Mouse (Mus musculus) brain, adult 2 months (tissue): ENCODE measurements around the gene Rasgef1b.

Experiments used
- DNase-seq: peaks from one replicate; pipeline ENCODE4 v3.0.0; 2011; ENCODE audit warnings: low read depth, low spot score

Rasgef1b gene

GRCm38 (mm10) chr5:99728649-99729212 is at the start of gene Rasgef1b:
Gene Rasgef1b, minus strand, starts transcription at chr5:99729065.
- DNase-seq: peak; percentile 86

DNA sequence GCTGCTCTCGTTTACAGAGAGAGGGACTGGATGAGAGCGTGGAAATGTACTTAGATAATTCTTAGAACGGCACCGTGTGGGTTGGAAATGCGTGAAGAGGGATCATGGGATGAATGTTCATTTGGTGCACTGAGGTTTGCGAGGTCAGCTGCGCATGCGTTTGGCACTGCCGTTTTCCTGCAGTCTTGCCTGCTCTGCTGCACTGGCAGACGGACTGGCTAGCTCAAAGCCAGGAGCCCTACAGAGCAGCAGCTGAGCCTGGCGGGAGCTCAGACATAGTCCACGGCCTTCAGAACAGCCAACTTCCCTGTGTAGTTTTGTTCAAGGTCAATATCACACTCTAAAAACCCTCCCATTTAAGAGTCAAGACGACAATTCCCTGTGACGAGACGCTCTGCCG is 46.5 kb upstream of the Rasgef1b start:
- peak; percentile 81 for DNase-seq

- no peak for DNase-seq
Measured at GRCm38 (mm10) chr5:99773265-99773664, 44.4 kb upstream of the Rasgef1b start.

- DNase-seq: peak; percentile 9
Measured at GRCm38 (mm10) chr5:99764246-99764645, 35.4 kb upstream of the Rasgef1b start.

DNA sequence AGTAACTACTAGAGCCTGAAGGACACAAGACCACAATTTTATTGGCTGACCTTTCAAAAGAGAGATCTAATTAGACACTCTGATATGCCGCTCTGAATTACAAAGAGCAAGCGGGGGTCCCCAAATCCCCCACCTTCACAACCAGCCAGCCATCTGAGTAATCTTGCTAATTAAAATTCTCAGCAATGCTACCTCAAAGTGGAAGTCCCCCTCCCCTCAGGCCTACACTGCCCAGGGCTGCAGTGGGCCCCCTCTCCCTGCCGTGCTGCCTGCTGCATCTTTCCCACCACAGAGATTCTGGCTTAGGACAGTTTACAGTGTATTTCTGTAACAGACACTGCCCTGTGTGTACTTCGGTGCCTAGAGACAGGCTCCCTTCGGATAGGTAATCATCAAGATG is 30.0 kb upstream of the Rasgef1b start:
- DNase-seq: no peak

DNA sequence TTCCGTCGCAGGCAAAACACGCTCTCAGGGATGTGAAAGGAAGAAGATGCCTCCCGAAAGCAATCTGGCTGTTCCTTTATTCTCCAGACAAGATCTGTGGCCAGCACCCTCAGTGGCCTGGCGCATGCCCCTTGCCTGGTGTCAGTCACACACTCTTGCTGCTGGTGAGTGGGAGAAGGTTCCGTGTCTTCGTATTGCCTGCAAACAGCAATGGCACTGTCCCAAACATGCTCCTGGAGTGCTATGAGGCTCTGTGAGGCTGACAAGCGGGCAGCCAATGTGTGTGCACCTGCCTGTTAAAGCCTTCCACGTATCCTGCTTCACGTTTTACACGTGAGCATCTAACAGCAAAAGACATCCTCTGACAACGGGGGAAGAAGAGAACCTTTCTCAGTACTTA is 25.0 kb upstream of the Rasgef1b start:
- DNase-seq: peak; percentile 59

- peak; percentile 81 for DNase-seq
Measured at GRCm38 (mm10) chr5:99753368-99753767, 24.5 kb upstream of the Rasgef1b start.

DNA sequence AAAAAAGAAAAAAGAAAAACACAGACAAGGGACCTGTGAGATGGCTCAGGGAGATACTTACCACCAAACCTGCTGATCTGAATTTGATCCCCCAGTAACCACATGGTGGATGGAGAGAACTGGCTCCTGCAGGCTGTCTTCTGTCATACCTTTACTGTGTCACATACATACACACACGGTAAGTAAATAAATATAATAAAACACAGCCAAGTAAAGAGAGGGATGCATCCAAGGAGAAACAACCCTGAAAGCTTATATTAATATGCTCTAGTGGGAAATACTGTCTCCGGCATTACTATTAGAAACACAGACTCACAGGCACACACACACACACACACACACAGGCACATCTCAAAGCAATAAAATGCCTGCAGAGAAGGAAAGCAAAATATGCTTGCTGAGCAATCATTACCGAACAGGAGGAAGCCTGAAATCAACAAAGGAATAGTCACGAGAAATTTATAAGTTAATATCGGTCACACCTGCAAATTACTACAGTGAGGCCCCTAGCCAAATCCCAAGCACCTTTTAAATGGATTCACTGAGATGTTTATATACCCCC is 23.9 kb upstream of the Rasgef1b start:
- DNase-seq: no peak

GRCm38 (mm10) chr5:99748417-99748816 is 19.6 kb upstream of the Rasgef1b start:
- peak; percentile 19 for DNase-seq

DNA sequence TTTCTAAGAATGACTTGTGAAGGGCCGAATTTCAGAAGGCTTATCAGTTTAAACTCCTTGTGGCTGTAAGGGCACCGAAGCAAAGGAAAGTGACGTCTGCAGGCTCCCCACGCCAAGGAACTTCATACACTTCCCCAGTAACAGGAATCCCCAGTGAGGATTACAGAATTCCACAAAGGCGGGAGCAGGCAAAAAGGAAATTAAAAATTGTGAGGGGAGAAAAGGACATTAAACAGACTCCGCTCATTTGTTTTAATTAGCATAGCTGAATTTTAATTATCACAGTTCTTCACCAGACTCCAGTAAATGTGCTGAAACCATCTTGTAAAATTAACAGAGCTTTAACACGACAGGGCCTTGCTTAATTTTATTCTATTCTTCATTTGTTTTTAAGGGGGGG is 17.2 kb upstream of the Rasgef1b start:
- no peak for DNase-seq

DNA sequence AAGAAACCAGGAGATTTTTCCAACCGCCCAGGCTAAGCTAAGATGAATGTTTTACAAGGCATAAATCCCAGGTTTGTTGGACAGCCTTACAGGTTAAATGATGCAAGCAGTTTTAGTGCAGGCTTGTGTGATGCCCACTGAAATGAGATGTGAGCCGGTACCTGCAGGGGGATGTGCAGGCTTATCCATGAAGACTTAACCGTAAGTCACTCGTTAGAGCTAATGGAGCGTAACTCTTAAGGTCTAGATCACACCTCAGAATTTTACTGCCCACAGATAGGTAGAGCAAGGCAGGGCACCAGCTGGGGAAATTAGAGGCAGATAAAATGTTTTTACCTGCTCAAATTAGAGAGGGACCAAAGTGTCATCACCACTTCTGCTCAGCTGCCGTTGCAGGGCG is 14.0 kb upstream of the Rasgef1b start:
- DNase-seq: no peak

GRCm38 (mm10) chr5:99742056-99742455 is 13.2 kb upstream of the Rasgef1b start:
- no peak for DNase-seq

- no peak for DNase-seq
Measured at GRCm38 (mm10) chr5:99737937-99738727, 9.3 kb upstream of the Rasgef1b start.

DNA sequence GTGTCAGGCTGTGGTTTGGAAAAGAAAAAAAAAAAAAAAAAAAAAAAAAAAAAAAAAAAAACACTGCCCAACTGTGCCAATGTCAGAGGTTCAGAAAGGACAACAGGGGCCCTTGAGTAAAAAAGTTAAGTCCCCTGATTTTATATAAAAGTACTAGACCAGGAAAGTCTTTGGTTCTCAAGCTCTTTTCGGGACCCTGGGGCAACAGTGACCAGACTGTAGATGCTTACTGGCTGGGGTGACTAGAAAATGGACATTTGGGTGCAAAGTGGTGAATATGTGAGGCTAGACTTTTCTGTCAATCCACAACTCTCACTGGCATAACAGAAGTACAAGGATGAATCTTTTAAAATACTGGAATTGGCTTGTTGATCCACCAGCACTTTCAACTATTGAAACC is 1.1 kb upstream of the Rasgef1b start:
- no peak for DNase-seq

DNA sequence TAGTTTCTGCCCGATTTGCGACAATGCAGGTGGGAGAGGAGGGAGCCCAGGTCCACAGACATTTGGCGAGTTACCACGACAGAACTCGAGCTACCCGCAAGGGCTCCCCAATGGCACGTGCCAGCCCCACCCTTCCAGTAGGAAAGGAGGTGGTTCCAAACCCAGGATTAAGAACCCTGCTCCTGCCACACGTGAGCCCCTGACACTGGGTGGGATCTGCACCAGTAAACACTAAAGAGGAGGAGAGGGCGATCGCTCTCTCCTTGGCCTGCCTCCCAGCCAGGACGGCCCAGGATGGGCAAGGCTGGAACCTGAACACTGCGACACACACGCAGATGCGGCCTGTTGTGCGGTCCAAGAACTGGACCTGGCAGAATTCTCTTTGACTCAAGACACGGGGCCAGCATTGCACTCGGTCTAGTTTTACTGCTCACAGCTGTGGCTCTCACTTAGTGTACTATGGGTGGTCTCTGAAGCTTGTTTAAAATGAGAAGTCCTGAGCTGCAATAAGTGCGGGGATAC is 557 bp upstream of the Rasgef1b start:
- peak; percentile 74 for DNase-seq

GRCm38 (mm10) chr5:99728027-99728451 is 826 bp downstream of the Rasgef1b start:
- peak; percentile 64 for DNase-seq

GRCm38 (mm10) chr5:99723941-99724340 is 4.9 kb downstream of the Rasgef1b start:
- DNase-seq: no peak

- DNase-seq: no peak
Measured at GRCm38 (mm10) chr5:99722310-99722709, 6.6 kb downstream of the Rasgef1b start.

GRCm38 (mm10) chr5:99720554-99720953 is 8.3 kb downstream of the Rasgef1b start:
- no peak for DNase-seq

GRCm38 (mm10) chr5:99717917-99718316 is 10.9 kb downstream of the Rasgef1b start:
- DNase-seq: peak; percentile 20

- peak; percentile 94 for DNase-seq
Measured at GRCm38 (mm10) chr5:99715281-99715744, 13.6 kb downstream of the Rasgef1b start.

GRCm38 (mm10) chr5:99711947-99712346 is 16.9 kb downstream of the Rasgef1b start:
- no peak for DNase-seq

DNA sequence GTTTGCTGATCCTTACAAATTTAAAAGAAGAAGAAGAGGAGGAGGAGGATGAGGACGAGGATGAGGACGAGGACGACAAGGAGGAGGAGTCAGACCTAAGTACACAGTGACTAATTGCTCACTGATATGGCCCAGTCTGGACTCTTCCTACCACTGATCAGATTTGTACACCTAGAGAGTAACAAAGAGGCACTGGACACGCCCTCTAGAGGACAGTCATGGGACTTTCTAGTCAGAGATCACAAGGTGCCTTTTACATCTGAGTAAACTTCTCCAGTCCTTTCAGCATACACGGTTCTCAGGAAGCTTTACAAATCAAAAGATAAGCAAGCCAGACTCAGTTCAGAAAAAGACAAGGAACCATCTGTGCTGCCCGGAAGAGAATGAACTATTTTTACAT is 20.2 kb downstream of the Rasgef1b start:
- peak; percentile 72 for DNase-seq
